Mouse (Mus musculus) retina, adult 2 months (tissue): Measurements from ENCODE around the gene Trappc2.

ENCODE experiments used
- DNase-seq: peaks from one replicate; pipeline ENCODE4 v3.0.0-alpha.2; 2012; ENCODE audit warnings: low read depth, low spot score

Gene Trappc2

DNA sequence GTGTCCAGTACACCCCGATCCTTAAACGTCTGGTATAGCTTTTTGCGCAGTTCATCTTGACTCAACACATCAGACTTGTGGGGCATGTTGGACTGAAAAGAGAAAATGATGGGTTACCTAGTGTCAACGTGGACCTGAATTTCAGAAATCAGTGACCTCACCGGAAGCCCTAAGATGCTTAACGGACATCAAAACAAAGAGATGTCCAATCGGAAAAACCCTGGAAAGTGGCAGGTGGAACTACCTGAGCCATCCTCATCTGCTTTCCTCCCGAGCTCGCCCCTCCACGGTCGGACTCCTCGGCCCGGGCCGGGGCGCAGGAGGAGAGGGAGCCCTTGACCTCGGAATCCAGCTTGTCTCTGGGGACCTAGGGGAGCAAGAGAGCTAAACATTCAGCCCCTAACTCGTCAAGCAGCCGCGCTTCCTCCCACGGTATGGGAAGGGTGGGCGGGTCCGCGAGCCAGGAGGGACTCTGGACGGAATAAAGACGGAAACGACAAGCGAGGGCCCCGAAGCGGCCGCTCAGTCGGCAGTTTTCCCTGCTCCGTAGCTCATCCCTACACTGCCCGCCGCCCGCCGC, at the start of gene Trappc2:
TSS of gene Trappc2 (plus strand) at position 539 of the 580 bp plus-strand sequence.
- no peak for DNase-seq

DNA sequence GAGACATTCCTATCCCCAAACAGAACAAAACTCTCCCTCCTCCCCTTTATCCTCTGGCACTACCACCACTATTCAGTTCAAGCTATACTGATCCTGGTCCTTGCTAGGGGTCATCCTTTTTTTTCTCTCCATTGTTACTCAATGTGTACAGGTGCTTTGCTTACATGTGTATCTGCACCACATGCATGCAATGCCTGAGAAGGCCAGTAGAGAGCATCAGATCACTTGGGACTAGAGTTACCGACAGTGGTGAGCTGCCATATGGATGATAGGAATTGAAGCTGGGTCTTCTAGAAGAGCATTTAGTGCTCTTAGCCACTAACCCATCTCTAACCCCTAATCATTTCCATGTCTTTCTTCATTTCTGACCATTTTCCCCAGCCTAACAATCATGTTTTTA, 46.6 kb upstream of the Trappc2 start:
- DNase-seq: no peak

- no peak for DNase-seq
These were observed 32.5 kb upstream of the Trappc2 start for GRCm38 (mm10) chrX:166407865-166408264.

DNA sequence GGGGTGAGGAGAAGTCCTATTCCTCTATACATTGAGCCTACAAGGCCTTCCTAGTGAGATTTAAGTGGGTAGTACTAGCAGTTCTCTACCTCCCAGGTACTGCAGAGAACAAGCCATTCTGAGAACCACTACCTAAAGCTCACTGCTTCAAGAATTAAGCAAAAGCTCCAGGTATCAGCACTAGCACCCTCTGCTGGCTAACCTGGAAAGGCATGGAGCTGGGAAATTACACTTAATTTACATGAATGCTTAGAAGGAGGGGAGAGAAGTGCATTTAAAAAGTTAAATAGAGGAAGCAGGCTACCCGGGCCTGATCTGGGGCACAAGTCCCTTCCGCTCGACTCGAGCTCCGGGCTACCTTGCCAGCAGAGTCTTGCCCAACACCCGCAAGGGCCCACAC, 24.2 kb upstream of the Trappc2 start:
- DNase-seq: no peak

DNA sequence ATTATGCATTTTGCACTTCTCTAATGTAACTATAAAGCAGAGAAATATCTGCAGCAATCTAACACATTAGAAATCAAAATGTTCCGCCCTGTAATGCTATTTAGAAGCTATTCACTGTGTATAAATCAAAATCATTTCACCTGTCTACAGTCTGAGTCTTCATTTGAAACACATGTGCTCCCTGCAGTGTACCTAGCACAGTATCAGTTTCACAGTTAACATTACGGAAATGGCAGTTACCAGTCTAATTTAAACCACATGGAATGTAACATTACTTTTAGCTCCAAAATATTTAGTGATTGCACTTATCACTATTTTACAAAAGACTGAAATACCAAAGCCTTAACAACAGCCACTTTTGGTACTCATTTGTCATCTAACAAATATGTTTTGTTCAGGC, 5.6 kb upstream of the Trappc2 start:
- no peak for DNase-seq

DNA sequence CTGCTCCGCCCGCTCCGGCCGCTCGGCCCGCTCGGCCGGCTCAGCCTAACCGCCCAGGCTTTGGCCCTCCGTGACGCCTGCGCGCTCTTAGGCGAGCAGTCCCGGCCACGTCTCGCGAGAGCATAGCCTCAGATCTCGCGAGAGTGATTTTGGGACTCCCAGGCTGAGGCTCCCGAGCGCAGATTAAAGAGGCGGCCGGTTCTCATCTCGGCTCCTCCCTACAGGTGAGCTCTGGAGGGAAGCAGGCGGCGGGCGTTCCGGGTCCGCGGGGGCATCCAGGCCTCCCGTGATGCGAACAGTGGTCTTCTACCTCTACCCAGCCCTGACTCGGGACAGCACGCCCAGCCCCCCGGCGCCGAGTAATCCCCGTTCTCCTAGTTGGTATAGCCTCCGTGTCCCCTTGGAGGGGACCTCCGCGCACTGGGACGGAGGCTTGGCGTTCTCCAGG, 266 bp downstream of the Trappc2 start, which contains the start of gene Ofd1:
TSS of gene Ofd1 (minus strand) at position 89 of the 448 bp plus-strand sequence.
- DNase-seq: peak; percentile 91

DNA sequence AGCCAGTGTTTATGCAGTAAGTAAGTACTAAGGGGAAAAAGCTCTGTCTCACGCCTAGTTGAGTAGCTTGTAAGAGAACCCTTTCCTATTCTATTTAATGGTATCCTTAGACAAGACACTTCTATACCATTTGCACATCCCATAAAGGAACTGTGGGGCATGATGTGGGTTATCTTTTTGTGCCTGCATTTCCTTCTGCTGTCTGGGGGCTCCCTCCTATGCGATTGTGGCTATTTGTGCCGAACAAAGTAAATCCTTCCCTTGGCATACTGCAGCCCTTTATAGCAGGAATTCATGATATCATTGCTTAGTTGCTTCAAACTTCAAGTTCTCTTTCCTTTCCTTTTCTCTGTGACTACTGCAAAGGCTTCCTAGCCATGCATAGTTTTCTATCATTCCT, 4.2 kb downstream of the Trappc2 start:
- no peak for DNase-seq

- DNase-seq: no peak
These were observed 13.2 kb downstream of the Trappc2 start for GRCm38 (mm10) chrX:166453532-166453931.

- no peak for DNase-seq
These were observed 14.0 kb downstream of the Trappc2 start for GRCm38 (mm10) chrX:166454331-166454730.

- no peak for DNase-seq
These were observed 15.2 kb downstream of the Trappc2 start for GRCm38 (mm10) chrX:166455525-166455924.

DNA sequence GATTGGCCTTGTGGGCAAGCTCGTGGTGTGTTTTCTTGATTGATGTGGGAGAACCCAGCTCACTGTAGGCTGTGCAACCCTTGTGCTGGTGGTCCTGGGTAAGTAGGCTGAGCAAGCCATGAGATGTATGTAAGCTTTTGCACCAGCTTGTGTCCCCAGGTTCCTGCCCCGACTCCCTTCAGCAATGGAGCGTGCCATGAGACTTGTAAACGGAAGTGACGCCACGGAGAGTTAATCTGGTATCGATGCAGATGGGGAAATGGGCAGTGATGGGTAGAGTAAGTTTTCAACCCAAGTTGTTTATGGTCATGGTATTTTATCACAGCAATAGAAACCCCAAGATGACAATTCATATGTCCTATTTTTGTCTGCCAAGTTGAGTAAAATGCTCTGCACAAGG, 27.9 kb downstream of the Trappc2 start:
- DNase-seq: no peak

GRCm38 (mm10) chrX:166472612-166473011, 32.2 kb downstream of the Trappc2 start:
- no peak for DNase-seq

- no peak for DNase-seq
These were observed 37.0 kb downstream of the Trappc2 start for GRCm38 (mm10) chrX:166477393-166477792.

- no peak for DNase-seq
These were observed 38.4 kb downstream of the Trappc2 start for GRCm38 (mm10) chrX:166478631-166479364.

DNA sequence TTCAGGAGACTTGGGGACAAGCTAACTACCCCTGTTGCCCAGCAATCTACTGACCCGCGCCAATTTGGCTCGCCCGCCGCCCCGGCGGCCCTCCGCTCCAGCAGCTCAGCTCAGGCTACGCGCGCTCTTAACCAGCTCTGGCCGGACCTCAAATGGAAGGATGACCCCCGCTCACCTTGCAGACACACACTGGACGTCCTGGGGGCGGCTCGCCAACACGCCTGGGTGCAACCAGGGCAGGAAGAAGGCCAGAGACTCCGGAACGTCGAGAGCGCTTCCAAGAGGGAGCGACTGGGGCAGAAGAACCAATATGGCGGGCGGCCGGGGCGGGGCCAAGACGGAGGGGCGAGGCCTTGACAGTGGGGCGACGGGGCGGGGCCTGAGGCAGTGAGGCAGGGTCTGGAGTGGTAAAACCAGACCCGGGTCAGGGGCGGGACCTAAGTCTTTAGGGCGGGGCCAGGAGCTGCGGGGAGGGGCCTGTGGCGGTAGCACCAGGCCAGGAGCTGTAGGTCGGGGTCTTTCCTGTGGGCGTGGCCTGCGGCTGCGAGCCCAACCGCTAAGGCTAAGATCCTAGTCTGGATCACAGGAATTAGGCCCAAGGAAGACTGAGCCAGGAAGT, 39.1 kb downstream of the Trappc2 start, which contains the start of gene Rab9:
TSS of gene Rab9 (minus strand) at position 503 of the 619 bp plus-strand sequence.
- peak; percentile 60 for DNase-seq

GRCm38 (mm10) chrX:166495052-166495451, 54.7 kb downstream of the Trappc2 start:
- no peak for DNase-seq

GRCm38 (mm10) chrX:166497771-166498170, 57.4 kb downstream of the Trappc2 start:
- no peak for DNase-seq

DNA sequence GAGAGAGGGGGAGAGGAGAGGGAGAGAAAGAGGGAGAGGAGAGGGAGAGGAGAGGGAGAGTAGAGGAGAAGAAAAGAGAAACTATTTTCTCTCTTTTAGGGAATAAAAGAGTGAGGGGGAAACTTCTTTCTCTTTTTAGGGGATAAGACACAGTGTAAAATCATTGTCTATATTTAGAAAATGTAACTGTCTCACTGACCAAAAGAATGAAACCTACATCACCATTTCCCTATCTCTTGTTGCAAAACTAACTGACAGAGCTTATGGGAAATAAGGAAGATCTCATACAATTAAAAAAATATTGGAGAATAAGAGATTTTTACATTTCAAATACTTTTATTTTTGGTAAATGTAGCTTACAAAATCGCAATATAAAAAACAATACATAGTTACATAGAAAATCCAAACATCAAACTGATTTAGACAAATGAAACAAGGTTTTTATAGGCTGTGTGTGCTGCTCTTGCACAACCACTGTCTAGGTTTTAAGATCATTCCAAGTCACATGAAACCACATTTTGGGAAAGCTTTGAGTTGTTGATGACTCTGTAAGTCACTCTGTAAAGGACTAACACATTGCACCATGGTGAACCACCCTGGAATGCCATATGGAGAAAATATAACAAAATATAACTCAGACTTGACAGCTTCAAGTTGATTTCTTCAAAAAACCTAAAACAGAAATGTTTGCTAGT, 59.3 kb downstream of the Trappc2 start:
- no peak for DNase-seq
